Mouse (Mus musculus) liver, adult 2 months (tissue): Measurements from ENCODE around the gene Zdhhc12.

ENCODE experiments used
- CTCF ChIP-seq: fragments of 200-500 bp; IDR thresholded peaks from 2 replicates; pipeline ENCODE4 v1.5.1; 2011; ENCODE audit warnings: low read depth, low read length, control low read depth
- POLR2A ChIP-seq: fragments of 200-500 bp; IDR thresholded peaks from 2 replicates; pipeline ENCODE4 v1.6.1; 2011; ENCODE audit warnings: low read length, control low read depth; ENCODE audit not compliant: insufficient read depth; ENCODE audit errors: extremely low read depth

DNA sequence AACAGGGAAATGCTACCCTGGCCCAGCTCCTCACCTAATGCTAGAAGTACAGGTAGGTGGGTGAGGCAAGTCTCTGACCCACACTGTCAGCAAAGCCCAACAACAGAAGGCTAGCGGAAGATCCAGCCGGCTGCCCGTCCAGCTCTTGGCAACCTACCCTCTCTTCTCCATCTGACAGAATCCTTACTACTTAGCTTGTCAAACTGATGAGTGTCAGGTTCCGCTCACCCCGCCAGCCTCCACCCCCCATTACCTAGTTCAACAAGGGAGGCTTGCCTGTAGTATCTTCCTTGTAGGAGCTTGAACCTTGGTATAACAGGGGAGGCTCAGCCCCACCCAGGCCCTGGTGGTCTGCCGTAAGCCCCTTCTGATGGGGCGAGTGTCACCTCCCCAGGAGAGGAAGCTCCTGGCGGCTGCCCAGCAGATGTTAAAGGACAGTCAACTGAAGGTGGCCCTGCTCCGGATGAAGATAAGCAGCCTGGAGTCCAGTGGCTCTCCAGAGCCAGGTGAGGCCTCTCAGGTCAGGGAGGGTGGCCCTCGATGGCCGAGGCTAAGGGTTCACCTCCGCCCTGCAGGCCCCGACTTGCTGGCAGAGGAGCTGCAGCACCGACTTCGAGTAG lies 13.2 kb downstream of the Zdhhc12 start:
- TF ChIP-seq CTCF (no peak), POLR2A (no peak)
